Mouse (Mus musculus): ENCODE results near the gene Dhx33. TPM values are rescaled to one million over a fixed set of nuclear protein-coding genes. Genes with fewer than 3 reads are reported as not detected.

The Dhx33 gene
- total and polyA plus RNA-seq, 2 experiments from 2014 or later, result 6.3 to 20.6 TPM

- Histone ChIP-seq H3K9ac (replicated peaks; ENCODE audit: low read depth, low read length) (no peak overlapping the region), H3K4me3 (ENCODE audit: low read depth, low read length) (no peak overlapping the region), H3K4me2 (ENCODE audit: low read depth, low read length) (no peak overlapping the region), H3K36me3 (replicated peaks; ENCODE audit: control insufficient read depth, insufficient read depth, low read length) (peaks cover 9% of the 10 kb centered on the region), H3K27ac (ENCODE audit: low read depth) (no peak overlapping the region), H3K27me3 (ENCODE audit: control insufficient read depth, insufficient read depth, low read length) (no peaks in the 10 kb centered on the region), H3K9me3 (replicated peaks; ENCODE audit: control insufficient read depth, low read length) (no peaks in the 10 kb centered on the region), H3K4me1 (ENCODE audit: control insufficient read depth, insufficient read depth) (no peaks in the 10 kb centered on the region)
- DNase-seq (ENCODE audit: low spot score) (no peak), ATAC-seq (ENCODE audit: insufficient read depth, low read depth) (no peak)
- WGBS, result 82% methylated on average over 7 of the region's 7 CpGs
- TF ChIP-seq CTCF (IDR thresholded peaks at IDR 0.05; ENCODE audit: low read depth) (no peak), EP300 (IDR thresholded peaks at IDR 0.05; ENCODE audit: low read depth) (no peak)
These were observed 27.8 kb upstream of the Dhx33 start for GRCm38 (mm10) chr11:71032070-71032469.

- no peaks in the 10 kb centered on the region for H3K27me3 ChIP-seq (ENCODE audit: control insufficient read depth, insufficient read depth, low read length)
- ATAC-seq (ENCODE audit: insufficient read depth, low read depth), result no peak
- no peaks in the 10 kb centered on the region for H3K9me3 ChIP-seq (replicated peaks; ENCODE audit: control insufficient read depth, low read length)
- no peak overlapping the region for H3K4me2 ChIP-seq (ENCODE audit: low read depth, low read length)
- H3K4me3 ChIP-seq (ENCODE audit: low read depth, low read length), result no peak overlapping the region
- H3K36me3 ChIP-seq (replicated peaks; ENCODE audit: control insufficient read depth, insufficient read depth, low read length), result peaks cover 30% of the 10 kb centered on the region
- DNase-seq (ENCODE audit: low spot score), result no peak
- H3K4me1 ChIP-seq (ENCODE audit: control insufficient read depth, insufficient read depth), result no peaks in the 10 kb centered on the region
- H3K27ac ChIP-seq (ENCODE audit: low read depth), result no peak overlapping the region
- WGBS, result 70% methylated on average over 3 of the region's 3 CpGs
- no peak overlapping the region for H3K9ac ChIP-seq (replicated peaks; ENCODE audit: low read depth, low read length)
- TF ChIP-seq CTCF (IDR thresholded peaks at IDR 0.05; ENCODE audit: low read depth) (no peak), EP300 (IDR thresholded peaks at IDR 0.05; ENCODE audit: low read depth) (no peak)
These were observed 25.3 kb upstream of the Dhx33 start for GRCm38 (mm10) chr11:71029403-71030118.

GRCm38 (mm10) chr11:71028280-71028679 is 24.0 kb upstream of the Dhx33 start:
- WGBS, result 72% methylated on average over 3 of the region's 3 CpGs
- ATAC-seq (ENCODE audit: insufficient read depth, low read depth) (no peak), DNase-seq (ENCODE audit: low spot score) (no peak)
- H3K27ac ChIP-seq (ENCODE audit: low read depth), result no peak overlapping the region
- no peak overlapping the region for H3K4me2 ChIP-seq (ENCODE audit: low read depth, low read length)
- peaks cover 33% of the 10 kb centered on the region for H3K36me3 ChIP-seq (replicated peaks; ENCODE audit: control insufficient read depth, insufficient read depth, low read length)
- no peak overlapping the region for H3K9ac ChIP-seq (replicated peaks; ENCODE audit: low read depth, low read length)
- no peak for TF ChIP-seq EP300 (IDR thresholded peaks at IDR 0.05; ENCODE audit: low read depth)
- TF ChIP-seq CTCF (IDR thresholded peaks at IDR 0.05; ENCODE audit: low read depth), result no peak
- no peaks in the 10 kb centered on the region for H3K4me1 ChIP-seq (ENCODE audit: control insufficient read depth, insufficient read depth)
- no peaks in the 10 kb centered on the region for H3K9me3 ChIP-seq (replicated peaks; ENCODE audit: control insufficient read depth, low read length)
- no peak overlapping the region for H3K4me3 ChIP-seq (ENCODE audit: low read depth, low read length)
- no peaks in the 10 kb centered on the region for H3K27me3 ChIP-seq (ENCODE audit: control insufficient read depth, insufficient read depth, low read length)

GRCm38 (mm10) chr11:71019201-71020068 is 15.2 kb upstream of the Dhx33 start, which contains the start of the genes Mis12 and Derl2:
TSS of gene Mis12 (plus strand) at chr11:71019611.
TSS of gene Derl2 (minus strand) at chr11:71019841.
- peak within 1 kb of the TSS; percentile 80 for H3K9ac ChIP-seq (replicated peaks; ENCODE audit: low read depth, low read length)
- no peaks in the 10 kb centered on the region for H3K27me3 ChIP-seq (ENCODE audit: control insufficient read depth, insufficient read depth, low read length)
- peak; percentile 99 for ATAC-seq (ENCODE audit: insufficient read depth, low read depth)
- peak within 1 kb of the TSS; percentile 96 for H3K4me3 ChIP-seq (ENCODE audit: low read depth, low read length)
- H3K4me1 ChIP-seq (ENCODE audit: control insufficient read depth, insufficient read depth), result peaks cover 17% of the 10 kb centered on the region
- TF ChIP-seq EP300 (IDR thresholded peaks at IDR 0.05; ENCODE audit: low read depth) (peak; percentile 95), CTCF (IDR thresholded peaks at IDR 0.05; ENCODE audit: low read depth) (no peak)
- peak within 1 kb of the TSS; percentile 89 for H3K27ac ChIP-seq (ENCODE audit: low read depth)
- H3K36me3 ChIP-seq (replicated peaks; ENCODE audit: control insufficient read depth, insufficient read depth, low read length), result peaks cover 4% of the 10 kb centered on the region; the same call in 1 of the 2 replicates
- H3K9me3 ChIP-seq (replicated peaks; ENCODE audit: control insufficient read depth, low read length), result no peaks in the 10 kb centered on the region
- peak within 1 kb of the TSS; percentile 93 for H3K4me2 ChIP-seq (ENCODE audit: low read depth, low read length)
- WGBS, result under 1% methylated on average over 70 of the region's 71 CpGs
- peak; percentile 100 for DNase-seq (ENCODE audit: low spot score)

- no peak for TF ChIP-seq CTCF (IDR thresholded peaks at IDR 0.05; ENCODE audit: low read depth)
- no peak for TF ChIP-seq EP300 (IDR thresholded peaks at IDR 0.05; ENCODE audit: low read depth)
- peak overlapping the region; percentile 80 for H3K9ac ChIP-seq (replicated peaks; ENCODE audit: low read depth, low read length)
- peak overlapping the region; percentile 93 for H3K4me2 ChIP-seq (ENCODE audit: low read depth, low read length)
- no peaks in the 10 kb centered on the region for H3K27me3 ChIP-seq (ENCODE audit: control insufficient read depth, insufficient read depth, low read length)
- H3K4me1 ChIP-seq (ENCODE audit: control insufficient read depth, insufficient read depth), result peaks cover 17% of the 10 kb centered on the region
- DNase-seq (ENCODE audit: low spot score) (no peak), ATAC-seq (ENCODE audit: insufficient read depth, low read depth) (peak; percentile 4)
- WGBS, result 4% methylated on average over 28 of the region's 28 CpGs
- H3K9me3 ChIP-seq (replicated peaks; ENCODE audit: control insufficient read depth, low read length), result no peaks in the 10 kb centered on the region
- peaks cover 11% of the 10 kb centered on the region for H3K36me3 ChIP-seq (replicated peaks; ENCODE audit: control insufficient read depth, insufficient read depth, low read length)
- H3K4me3 ChIP-seq (ENCODE audit: low read depth, low read length), result peak overlapping the region; percentile 96
- H3K27ac ChIP-seq (ENCODE audit: low read depth), result peak overlapping the region; percentile 88
These were observed 14.4 kb upstream of the Dhx33 start for GRCm38 (mm10) chr11:71018416-71019200.
